Mouse (Mus musculus) kidney, adult 8-10 months (tissue): ENCODE measurements around the gene Man1a2.

Experiments
- DNase-seq, 2 experiments: peaks; one replicate each; pipeline ENCODE4 v3.0.0; 2022

Man1a2 gene

DNA sequence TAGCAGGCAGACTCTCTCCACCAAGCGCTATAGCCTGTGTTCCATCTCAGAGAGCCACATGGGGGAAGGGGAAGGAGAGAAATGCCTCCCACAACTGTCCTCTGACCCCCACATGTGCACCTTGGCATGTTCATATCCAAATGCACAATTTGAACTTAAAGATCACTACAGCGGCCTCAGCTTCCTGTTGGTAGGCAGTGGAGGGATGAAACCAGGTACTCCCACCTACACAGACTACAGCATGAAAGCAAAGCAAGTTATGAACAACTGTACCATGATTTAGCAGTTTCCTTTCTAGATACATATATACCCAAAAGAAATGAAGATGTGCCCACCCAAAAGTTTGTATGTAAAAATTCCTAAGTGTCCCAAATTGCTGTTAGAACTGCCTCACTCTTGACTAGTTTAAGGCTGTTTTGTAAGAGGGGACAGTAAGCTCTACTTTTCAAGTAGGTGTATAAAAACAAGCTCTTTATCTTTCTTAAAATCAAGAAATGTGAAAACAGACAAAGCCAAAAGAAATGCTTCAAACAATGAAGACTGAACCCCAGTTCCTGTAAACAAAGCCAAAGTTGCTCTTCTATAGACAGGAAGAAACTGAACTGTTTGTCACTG, 123.6 kb downstream of the Man1a2 start:
- DNase-seq = no peak

GRCm38 (mm10) chr3:100559431-100559830, 125.9 kb downstream of the Man1a2 start:
- DNase-seq = no peak

GRCm38 (mm10) chr3:100558211-100558708, 127.0 kb downstream of the Man1a2 start:
- DNase-seq = no peak

GRCm38 (mm10) chr3:100554843-100555242, 130.5 kb downstream of the Man1a2 start:
- no peak for DNase-seq

- no peak for DNase-seq
Measured at GRCm38 (mm10) chr3:100552171-100552570, 133.1 kb downstream of the Man1a2 start.

DNA sequence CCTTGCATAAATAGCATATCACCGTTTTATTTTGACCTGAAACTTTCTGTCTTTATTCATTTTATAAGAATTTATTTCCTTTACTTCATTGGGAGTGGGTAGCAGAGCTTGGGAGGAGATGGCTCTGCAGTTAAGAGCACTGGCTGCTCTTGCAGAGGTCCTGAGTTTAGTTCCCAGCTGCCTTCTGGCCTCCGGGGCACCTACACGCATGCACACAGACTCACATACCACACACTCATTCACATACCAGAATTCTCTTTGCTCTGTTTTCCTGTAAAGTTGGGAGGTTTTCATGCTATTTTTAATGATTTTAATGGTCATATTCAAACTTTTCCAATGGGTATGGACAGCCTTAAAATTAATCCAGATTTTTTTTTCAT, 137.4 kb downstream of the Man1a2 start:
- DNase-seq = no peak

DNA sequence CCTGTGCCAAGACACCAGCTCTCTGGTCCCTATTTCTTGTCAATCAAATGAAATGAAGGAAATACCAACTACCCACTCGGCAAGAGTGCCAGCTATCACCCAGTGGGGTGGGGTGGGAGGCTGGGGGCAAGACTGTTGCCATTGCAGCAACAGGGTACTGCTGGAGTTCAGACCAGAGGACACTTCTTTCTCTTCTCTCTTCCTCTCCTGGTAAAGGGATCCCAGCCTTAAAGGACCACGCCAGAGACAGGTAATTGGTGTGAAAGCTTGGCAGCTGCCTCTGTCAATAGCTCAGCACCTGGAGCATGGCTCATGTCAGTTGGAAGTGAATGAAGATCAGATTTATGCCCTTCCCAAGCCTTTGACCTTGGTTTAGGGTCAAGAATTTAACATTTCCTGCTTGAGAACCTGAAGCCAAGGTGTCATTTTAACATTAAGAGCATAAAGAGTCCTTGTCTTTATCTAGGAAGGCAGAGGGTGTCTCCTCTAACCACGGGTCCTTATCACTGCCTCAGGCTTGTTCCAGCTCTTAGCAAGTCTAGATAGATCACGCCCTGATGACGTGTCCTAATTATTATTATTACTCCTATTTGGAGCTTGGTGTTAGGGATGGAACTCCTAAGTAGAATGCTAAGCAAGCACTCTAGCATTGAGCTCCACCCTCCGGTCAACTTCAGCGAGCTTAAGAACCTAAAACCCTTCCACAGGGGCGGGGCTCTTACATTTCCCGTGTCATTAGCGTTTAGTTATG, 138.0 kb downstream of the Man1a2 start:
- no peak for DNase-seq

- DNase-seq = no peak
Measured at GRCm38 (mm10) chr3:100536686-100537085, 148.6 kb downstream of the Man1a2 start.

DNA sequence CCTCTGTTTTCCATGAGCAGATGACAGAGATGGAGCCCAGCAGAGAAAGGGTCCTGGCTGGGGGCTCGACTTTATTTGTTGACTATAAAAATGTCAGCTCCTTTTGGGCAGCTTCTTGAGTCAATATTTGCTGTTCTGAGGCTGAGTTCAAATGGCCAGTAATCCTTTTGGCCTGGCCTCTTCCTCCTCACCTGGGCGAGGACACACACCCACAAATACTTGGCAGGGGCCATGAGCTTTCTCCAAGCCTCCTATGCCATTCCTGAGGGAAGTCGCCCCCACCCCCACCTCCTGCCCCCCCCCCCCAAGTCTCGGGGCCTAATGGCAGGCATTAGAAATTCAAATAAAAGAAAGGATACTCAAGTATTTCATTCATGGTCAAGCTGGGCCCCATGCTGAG, 149.4 kb downstream of the Man1a2 start:
- no peak for DNase-seq

- no peak for DNase-seq
Measured at GRCm38 (mm10) chr3:100535298-100535697, 150.0 kb downstream of the Man1a2 start.

- DNase-seq = no peak
Measured at GRCm38 (mm10) chr3:100534394-100534793, 150.9 kb downstream of the Man1a2 start.

DNA sequence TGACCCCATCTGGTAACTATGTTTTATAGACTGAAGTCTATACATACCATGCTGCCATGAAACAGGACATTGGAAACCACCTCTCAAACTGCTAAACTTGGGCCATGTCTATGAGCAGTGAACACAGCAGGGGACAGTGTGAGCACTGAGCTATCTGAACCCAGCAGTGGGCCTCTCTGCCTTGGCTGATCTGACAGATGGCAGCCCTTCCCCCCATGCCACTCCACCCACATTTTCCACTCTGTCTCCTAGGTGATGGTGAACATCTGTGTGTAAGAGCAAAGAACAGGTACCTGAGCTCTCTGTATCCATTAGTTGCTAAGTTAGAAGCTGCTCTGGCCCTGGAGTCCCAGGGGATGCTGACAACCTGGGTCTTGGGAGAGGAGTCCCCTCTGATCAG, 151.9 kb downstream of the Man1a2 start:
- DNase-seq = no peak

DNA sequence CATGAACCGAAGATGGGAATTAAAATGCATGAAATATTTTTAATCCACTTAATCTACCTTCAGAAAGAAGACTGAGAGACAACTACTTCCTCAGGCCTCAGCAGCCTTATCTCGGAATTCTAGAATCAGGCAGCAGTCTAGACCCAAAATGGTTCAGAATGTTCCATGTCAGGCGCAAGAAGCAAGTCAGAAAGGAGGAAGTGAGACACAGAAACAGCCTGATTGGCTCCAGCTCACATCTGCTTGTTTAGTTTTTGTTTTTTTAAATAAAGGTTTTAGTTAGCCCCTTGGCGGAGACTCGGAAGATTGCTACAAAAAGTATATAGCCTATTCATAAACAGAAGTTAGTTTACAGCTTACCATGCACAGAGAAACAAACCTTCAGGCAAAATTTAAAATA, 154.4 kb downstream of the Man1a2 start:
- no peak for DNase-seq

- no peak for DNase-seq
Measured at GRCm38 (mm10) chr3:100530244-100530788, 155.0 kb downstream of the Man1a2 start.

- peak; percentile 17 to 37 for DNase-seq
Measured at GRCm38 (mm10) chr3:100522671-100523070, 162.6 kb downstream of the Man1a2 start.

- DNase-seq = no peak
Measured at GRCm38 (mm10) chr3:100521626-100522025, 163.7 kb downstream of the Man1a2 start.

DNA sequence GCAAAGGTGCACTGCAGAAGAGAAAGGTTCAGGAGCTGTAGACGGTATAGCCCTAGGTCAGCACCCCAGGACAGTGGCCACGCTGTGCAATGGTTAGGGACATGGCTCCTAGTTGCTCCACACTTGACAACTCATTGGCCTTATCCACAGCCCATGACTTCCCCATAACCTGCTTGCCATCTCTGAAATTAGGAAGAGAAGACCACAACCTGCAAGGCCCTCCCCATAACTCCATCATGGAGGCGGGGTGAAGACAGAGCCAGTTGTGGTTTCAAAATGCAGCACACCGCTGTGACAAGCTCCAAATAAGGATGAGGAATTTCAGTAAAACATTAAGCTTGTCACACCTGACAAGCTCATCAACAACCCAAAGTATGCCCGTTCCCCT, 169.6 kb downstream of the Man1a2 start:
- no peak for DNase-seq

DNA sequence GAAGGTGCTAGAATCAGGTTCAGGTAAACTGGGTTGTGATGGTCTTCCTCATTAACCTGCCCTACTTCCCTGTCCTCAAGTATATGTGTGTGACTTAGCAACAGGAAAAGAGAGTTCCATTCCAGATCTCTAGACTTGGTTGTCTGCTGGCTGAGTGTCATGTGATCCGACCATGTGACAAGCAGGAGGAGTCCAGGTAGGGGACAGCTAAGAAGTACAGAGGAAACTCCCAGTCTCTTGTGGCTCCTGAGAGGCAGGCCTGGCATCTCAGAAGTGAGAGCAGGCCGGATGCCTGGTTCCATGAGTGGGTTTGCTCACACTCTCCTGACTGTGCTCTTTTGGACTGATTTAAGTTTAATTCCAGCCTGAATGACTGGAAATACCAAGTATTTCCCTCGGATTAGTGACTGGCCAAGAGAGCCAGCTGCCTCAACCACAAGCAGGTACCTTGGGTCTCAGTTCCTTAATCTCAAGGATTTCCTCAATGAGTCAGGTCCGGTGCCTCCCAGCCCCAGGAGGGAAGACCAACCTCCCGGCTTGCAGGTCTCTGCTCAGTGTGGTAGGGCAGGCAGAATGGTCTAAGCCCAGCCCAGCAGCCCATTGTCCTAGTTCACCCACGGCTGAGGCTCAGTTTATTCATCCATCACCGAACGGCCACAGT, 170.1 kb downstream of the Man1a2 start:
- DNase-seq = no peak
